Mouse (Mus musculus) 3T3-L1 (cell line): ENCODE measurements at regions not wholly inside any gene's neighbourhood (a gene's known extent, or its start where the extent isn't known, plus 50 kb on each side); places are given as distances from the start of the nearest gene placed in this dataset.

Source experiments
- DNase-seq: peaks from one replicate; pipeline ENCODE4 v3.0.0-alpha.2; 2015; ENCODE audit warnings: low read depth, low spot score

GRCm38 (mm10) chr9:63896073-63896807 lies 125.6 kb downstream of the Smad6 start:
- DNase-seq = peak; percentile 97

- DNase-seq = no peak
Observed at GRCm38 (mm10) chr9:63892235-63892971, 129.5 kb downstream of the Smad6 start.

GRCm38 (mm10) chr9:63890717-63891116 lies 131.1 kb downstream of the Smad6 start:
- DNase-seq = no peak

GRCm38 (mm10) chr9:63889570-63889969 lies 131.8 kb upstream of the Smad3 start:
- no peak for DNase-seq

GRCm38 (mm10) chr9:63884971-63885370 lies 127.2 kb upstream of the Smad3 start:
- no peak for DNase-seq

- DNase-seq = peak; percentile 72
Observed at GRCm38 (mm10) chr9:63883738-63884520, 126.1 kb upstream of the Smad3 start.

GRCm38 (mm10) chr9:63881692-63882091 lies 123.9 kb upstream of the Smad3 start:
- DNase-seq = no peak

GRCm38 (mm10) chr9:63881261-63881563 lies 123.4 kb upstream of the Smad3 start:
- DNase-seq = no peak

GRCm38 (mm10) chr9:63880487-63881260 lies 122.9 kb upstream of the Smad3 start:
- no peak for DNase-seq

- DNase-seq = peak; percentile 23
Observed at GRCm38 (mm10) chr9:63879710-63880428, 122.1 kb upstream of the Smad3 start.

- no peak for DNase-seq
Observed at GRCm38 (mm10) chr9:63877864-63878263, 120.1 kb upstream of the Smad3 start.

- DNase-seq = no peak
Observed at GRCm38 (mm10) chr9:63876886-63877285, 119.1 kb upstream of the Smad3 start.

- DNase-seq = no peak
Observed at GRCm38 (mm10) chr9:63876023-63876422, 118.2 kb upstream of the Smad3 start.

GRCm38 (mm10) chr9:63875193-63875592 lies 117.4 kb upstream of the Smad3 start:
- DNase-seq = no peak

- no peak for DNase-seq
Observed at GRCm38 (mm10) chr9:63864350-63864749, 106.6 kb upstream of the Smad3 start.

GRCm38 (mm10) chr9:63863328-63863727 lies 105.5 kb upstream of the Smad3 start:
- no peak for DNase-seq

- peak; percentile 74 for DNase-seq
Observed at GRCm38 (mm10) chr9:63862427-63862826, 104.6 kb upstream of the Smad3 start.

GRCm38 (mm10) chr9:63861418-63861817 lies 103.6 kb upstream of the Smad3 start:
- DNase-seq = no peak

- DNase-seq = no peak
Observed at GRCm38 (mm10) chr9:63860196-63860595, 102.4 kb upstream of the Smad3 start.

- peak; percentile 33 for DNase-seq
Observed at GRCm38 (mm10) chr9:63856065-63856736, 98.4 kb upstream of the Smad3 start.
